Mouse (Mus musculus): ENCODE measurements around the gene Syn3. TPM values are rescaled to one million over a fixed set of nuclear protein-coding genes. Genes with fewer than 3 reads are reported as not detected.

The Syn3 gene
- polyA plus RNA-seq, 1 experiment from 2014 or later, result 4.9 TPM

DNA sequence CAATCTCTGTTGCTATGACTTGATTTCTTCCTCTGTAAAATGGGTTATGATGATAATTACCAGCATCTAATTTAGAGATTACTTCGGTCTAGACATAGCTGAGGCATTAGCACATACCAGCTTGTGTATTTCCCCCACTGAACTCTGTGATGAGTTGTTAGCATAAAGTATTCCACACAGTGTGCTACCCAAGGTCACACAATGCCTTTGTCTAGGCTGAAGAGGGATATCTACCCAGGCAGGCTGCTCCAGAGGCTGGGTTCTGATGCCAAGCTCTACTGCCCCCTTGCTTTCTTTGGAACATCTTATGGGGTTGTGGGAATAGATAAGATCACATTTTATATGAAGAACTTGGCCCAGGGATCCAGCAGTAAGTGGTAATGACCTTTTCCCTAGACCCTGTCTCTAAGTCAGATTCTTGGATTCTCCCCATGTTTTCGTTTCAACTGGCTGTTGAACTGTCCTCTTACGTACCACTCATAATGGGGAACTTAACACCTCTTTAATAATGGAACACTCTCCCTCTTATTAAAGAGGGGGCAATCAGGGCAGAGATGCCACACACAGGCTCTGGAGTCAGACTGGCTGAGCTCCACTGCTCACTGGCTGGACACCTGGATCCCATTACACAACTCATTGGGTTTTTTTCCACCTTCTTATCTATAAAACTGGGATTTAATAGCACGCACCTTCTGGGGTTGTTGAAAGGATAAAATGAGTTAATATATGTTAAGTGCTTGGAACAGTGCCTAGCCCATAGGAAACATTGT lies 100.9 kb downstream of the Syn3 start:
- no peak overlapping the region for H3K27ac ChIP-seq
- ATAC-seq (ENCODE audit: insufficient number of reproducible peaks, insufficient read depth, low FRiP score, low TSS enrichment, low read depth), result no peak
- H3K9me3 ChIP-seq, result peaks cover 4% of the 10 kb centered on the region; the same call in 1 of the 2 replicates
- H3K27me3 ChIP-seq, result no peaks in the 10 kb centered on the region
- no peak overlapping the region for H3K4me3 ChIP-seq
- WGBS, result 60% methylated on average over 4 of the region's 4 CpGs
- no peaks in the 10 kb centered on the region for H3K4me1 ChIP-seq
- H3K4me2 ChIP-seq, result no peak overlapping the region
- H3K36me3 ChIP-seq, result no peaks in the 10 kb centered on the region
- no peak overlapping the region for H3K9ac ChIP-seq

DNA sequence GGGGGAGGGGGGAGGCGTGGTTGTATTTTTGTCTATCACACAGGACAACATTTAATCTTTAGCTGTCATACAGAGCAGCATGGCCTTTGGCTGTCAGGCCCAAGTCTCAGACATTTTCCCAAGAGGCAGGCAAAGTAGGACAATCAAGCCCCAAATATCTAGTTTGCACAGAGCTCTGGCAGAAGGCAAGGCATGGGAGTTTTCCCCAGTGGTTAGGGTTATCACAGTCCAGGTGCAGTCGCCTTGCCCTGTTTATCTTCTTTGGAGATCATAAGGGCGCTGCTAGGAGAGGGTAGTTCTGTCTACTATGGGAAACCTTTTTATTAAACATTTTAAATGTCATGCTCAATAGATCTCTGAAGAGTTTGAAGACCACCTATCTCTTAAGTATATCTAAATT lies 106.3 kb downstream of the Syn3 start:
- Histone ChIP-seq H3K4me2 (no peak overlapping the region), H3K27ac (no peak overlapping the region), H3K9me3 (peaks cover 4% of the 10 kb centered on the region; the same call in 1 of the 2 replicates), H3K36me3 (no peaks in the 10 kb centered on the region), H3K4me3 (no peak overlapping the region), H3K4me1 (peaks cover 7% of the 10 kb centered on the region), H3K27me3 (no peaks in the 10 kb centered on the region), H3K9ac (no peak overlapping the region)
- WGBS, result 84% methylated on average over 3 of the region's 3 CpGs
- ATAC-seq (ENCODE audit: insufficient number of reproducible peaks, insufficient read depth, low FRiP score, low TSS enrichment, low read depth), result no peak

DNA sequence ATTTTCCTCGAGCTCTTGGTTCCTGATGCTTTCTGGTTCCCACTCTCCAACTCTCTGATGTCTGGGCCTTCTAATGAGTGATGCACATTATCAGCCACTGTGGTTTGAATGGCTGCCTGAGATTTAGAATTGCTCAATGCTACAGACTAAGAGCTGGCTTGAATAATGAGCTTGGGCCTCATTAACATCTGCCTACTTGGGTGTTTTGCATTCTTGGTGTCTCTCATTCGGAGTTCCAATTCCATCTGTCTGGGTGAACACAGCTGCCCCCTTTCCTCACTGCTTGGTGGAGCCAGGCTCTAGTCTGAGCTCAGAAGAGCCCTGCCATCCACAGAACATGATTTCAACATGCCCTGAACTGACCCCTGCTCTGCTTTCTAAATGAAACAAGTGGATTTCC lies 108.8 kb downstream of the Syn3 start:
- H3K4me3 ChIP-seq, result no peak overlapping the region
- no peak overlapping the region for H3K4me2 ChIP-seq
- H3K27ac ChIP-seq, result no peak overlapping the region
- peaks cover 4% of the 10 kb centered on the region; the same call in 1 of the 2 replicates for H3K9me3 ChIP-seq
- peaks cover 19% of the 10 kb centered on the region for H3K4me1 ChIP-seq
- no peak overlapping the region for H3K9ac ChIP-seq
- H3K27me3 ChIP-seq, result no peaks in the 10 kb centered on the region
- WGBS, result 45% methylated on average over 2 of the region's 2 CpGs
- H3K36me3 ChIP-seq, result no peaks in the 10 kb centered on the region
- no peak for ATAC-seq (ENCODE audit: insufficient number of reproducible peaks, insufficient read depth, low FRiP score, low TSS enrichment, low read depth)

- no peak for ATAC-seq (ENCODE audit: insufficient number of reproducible peaks, insufficient read depth, low FRiP score, low TSS enrichment, low read depth)
- H3K4me2 ChIP-seq, result no peak overlapping the region
- H3K27ac ChIP-seq, result no peak overlapping the region
- 79% methylated on average over 3 of the region's 3 CpGs for WGBS
- H3K4me1 ChIP-seq, result peaks cover 19% of the 10 kb centered on the region
- H3K27me3 ChIP-seq, result no peaks in the 10 kb centered on the region
- no peaks in the 10 kb centered on the region for H3K9me3 ChIP-seq
- no peaks in the 10 kb centered on the region for H3K36me3 ChIP-seq
- no peak overlapping the region for H3K9ac ChIP-seq
- H3K4me3 ChIP-seq, result no peak overlapping the region
Observed at GRCm38 (mm10) chr10:86389357-86389756, 109.3 kb downstream of the Syn3 start.

DNA sequence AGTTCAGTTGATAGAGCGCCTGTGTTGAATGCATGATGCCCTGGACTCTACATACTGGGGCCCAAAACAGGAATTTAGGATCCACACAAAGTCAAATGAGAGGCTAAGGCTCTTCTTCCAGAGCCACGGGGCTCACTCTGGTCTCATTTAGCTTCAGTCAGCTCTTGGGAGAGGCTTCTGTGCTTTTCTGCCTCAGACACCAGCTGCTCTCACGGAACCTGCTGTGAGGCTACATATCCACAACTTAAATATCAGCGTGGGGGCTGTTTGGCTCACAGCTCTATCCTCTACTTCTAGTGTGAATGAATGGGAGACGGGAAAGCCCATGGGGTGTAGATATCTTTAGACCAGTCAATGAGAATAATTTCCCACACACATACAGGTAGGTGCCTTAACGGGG lies 109.9 kb downstream of the Syn3 start:
- ATAC-seq (ENCODE audit: insufficient number of reproducible peaks, insufficient read depth, low FRiP score, low TSS enrichment, low read depth), result no peak
- no peaks in the 10 kb centered on the region for H3K9me3 ChIP-seq
- H3K27me3 ChIP-seq, result no peaks in the 10 kb centered on the region
- 82% methylated on average over 6 of the region's 6 CpGs for WGBS
- H3K27ac ChIP-seq, result no peak overlapping the region
- peaks cover 19% of the 10 kb centered on the region for H3K4me1 ChIP-seq
- H3K4me3 ChIP-seq, result no peak overlapping the region
- H3K36me3 ChIP-seq, result no peaks in the 10 kb centered on the region
- no peak overlapping the region for H3K9ac ChIP-seq
- no peak overlapping the region for H3K4me2 ChIP-seq

GRCm38 (mm10) chr10:86387821-86388440 lies 110.8 kb downstream of the Syn3 start:
- Histone ChIP-seq H3K36me3 (no peaks in the 10 kb centered on the region), H3K9ac (no peak overlapping the region), H3K4me2 (no peak overlapping the region), H3K4me1 (peaks cover 19% of the 10 kb centered on the region), H3K27me3 (no peaks in the 10 kb centered on the region), H3K9me3 (no peaks in the 10 kb centered on the region), H3K27ac (no peak overlapping the region), H3K4me3 (no peak overlapping the region)
- ATAC-seq (ENCODE audit: insufficient number of reproducible peaks, insufficient read depth, low FRiP score, low TSS enrichment, low read depth), result no peak
- WGBS, result 63% methylated on average over 5 of the region's 5 CpGs

DNA sequence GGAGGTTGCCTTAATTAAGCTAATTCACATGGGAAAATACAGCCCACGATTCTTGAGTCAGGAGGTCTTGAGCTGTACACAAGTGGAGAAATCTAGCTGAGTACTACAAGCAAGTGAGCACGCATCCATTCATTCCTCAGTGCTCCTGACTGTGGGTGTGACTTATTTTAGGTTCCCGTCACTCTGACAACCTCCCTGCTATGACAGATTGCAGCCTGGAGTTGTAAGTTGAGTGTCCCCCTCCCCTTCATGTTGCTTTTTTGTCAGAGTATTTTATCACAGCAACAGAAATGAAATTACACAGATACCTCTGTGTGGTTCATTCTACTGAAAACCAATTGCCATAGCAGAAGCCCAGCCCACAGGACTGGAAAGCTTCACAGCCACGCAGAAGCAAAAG lies 112.5 kb downstream of the Syn3 start:
- H3K36me3 ChIP-seq, result no peaks in the 10 kb centered on the region
- no peak for ATAC-seq (ENCODE audit: insufficient number of reproducible peaks, insufficient read depth, low FRiP score, low TSS enrichment, low read depth)
- H3K9ac ChIP-seq, result no peak overlapping the region
- no peaks in the 10 kb centered on the region for H3K9me3 ChIP-seq
- H3K27ac ChIP-seq, result no peak overlapping the region
- 75% methylated on average over 4 of the region's 4 CpGs for WGBS
- H3K4me3 ChIP-seq, result no peak overlapping the region
- H3K4me1 ChIP-seq, result peaks cover 19% of the 10 kb centered on the region
- H3K27me3 ChIP-seq, result no peaks in the 10 kb centered on the region
- no peak overlapping the region for H3K4me2 ChIP-seq

- WGBS, result 39% methylated on average over 4 of the region's 4 CpGs
- Histone ChIP-seq H3K36me3 (no peaks in the 10 kb centered on the region), H3K27me3 (no peaks in the 10 kb centered on the region), H3K4me3 (no peak overlapping the region), H3K9ac (no peak overlapping the region), H3K27ac (no peak overlapping the region), H3K4me1 (peaks cover 19% of the 10 kb centered on the region), H3K9me3 (no peaks in the 10 kb centered on the region), H3K4me2 (no peak overlapping the region)
- ATAC-seq (ENCODE audit: insufficient number of reproducible peaks, insufficient read depth, low FRiP score, low TSS enrichment, low read depth), result no peak
Observed at GRCm38 (mm10) chr10:86385656-86386055, 113.0 kb downstream of the Syn3 start.

DNA sequence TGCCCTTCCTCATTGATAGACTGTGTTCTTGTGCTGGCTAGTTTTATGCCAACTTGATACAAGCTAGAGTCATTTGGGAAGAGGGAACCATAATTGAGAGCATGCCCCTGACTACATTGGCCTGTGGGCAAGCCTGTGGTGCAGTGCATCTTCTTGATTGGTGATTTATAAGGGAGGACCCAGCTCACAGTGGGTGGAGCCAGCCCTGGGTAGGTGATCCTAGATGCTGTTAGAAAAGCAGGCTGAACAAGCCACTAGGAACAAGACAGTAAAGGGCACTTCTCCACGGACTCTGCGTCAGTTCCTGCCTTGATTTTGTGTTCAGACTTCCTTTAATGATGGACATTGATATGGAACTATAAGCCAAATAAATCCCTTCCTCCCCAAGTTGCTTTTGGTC lies 114.0 kb downstream of the Syn3 start:
- no peak overlapping the region for H3K4me2 ChIP-seq
- no peaks in the 10 kb centered on the region for H3K36me3 ChIP-seq
- no peaks in the 10 kb centered on the region for H3K27me3 ChIP-seq
- H3K4me1 ChIP-seq, result peaks cover 19% of the 10 kb centered on the region
- H3K9me3 ChIP-seq, result no peaks in the 10 kb centered on the region
- H3K27ac ChIP-seq, result no peak overlapping the region
- 75% methylated on average over 2 of the region's 2 CpGs for WGBS
- H3K9ac ChIP-seq, result no peak overlapping the region
- no peak overlapping the region for H3K4me3 ChIP-seq
- ATAC-seq (ENCODE audit: insufficient number of reproducible peaks, insufficient read depth, low FRiP score, low TSS enrichment, low read depth), result no peak

DNA sequence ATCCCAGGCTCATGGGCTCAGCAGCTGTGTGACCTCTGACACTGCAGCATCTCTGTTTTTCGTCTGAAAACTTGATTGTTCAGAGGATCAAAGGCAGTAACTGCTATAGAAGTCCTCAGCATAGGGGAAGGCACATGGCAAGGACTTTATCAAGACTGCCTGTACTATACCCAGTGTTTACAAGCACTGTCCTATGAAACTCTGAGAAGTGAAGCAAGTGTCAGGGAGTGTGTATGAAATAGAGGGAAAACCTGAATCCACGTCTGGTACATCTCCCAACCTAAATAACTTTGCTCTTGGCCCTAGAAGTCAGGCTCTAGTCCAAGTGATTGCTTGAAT lies 116.8 kb downstream of the Syn3 start:
- no peak for ATAC-seq (ENCODE audit: insufficient number of reproducible peaks, insufficient read depth, low FRiP score, low TSS enrichment, low read depth)

GRCm38 (mm10) chr10:86381150-86381921 lies 117.4 kb downstream of the Syn3 start:
- Histone ChIP-seq H3K4me2 (no peak overlapping the region), H3K4me3 (no peak overlapping the region), H3K9me3 (no peaks in the 10 kb centered on the region), H3K27ac (no peak overlapping the region), H3K36me3 (no peaks in the 10 kb centered on the region), H3K4me1 (peaks cover 14% of the 10 kb centered on the region), H3K27me3 (no peaks in the 10 kb centered on the region), H3K9ac (no peak overlapping the region)
- ATAC-seq (ENCODE audit: insufficient number of reproducible peaks, insufficient read depth, low FRiP score, low TSS enrichment, low read depth), result no peak
- WGBS, result 51% methylated on average over 9 of the region's 9 CpGs

More for the DNA sequence above, 116.8 kb downstream of the Syn3 start:
- no peak overlapping the region for H3K9ac ChIP-seq
- H3K4me3 ChIP-seq, result no peak overlapping the region
- H3K27me3 ChIP-seq, result no peaks in the 10 kb centered on the region
- H3K4me2 ChIP-seq, result no peak overlapping the region
- 27% methylated on average over 2 of the region's 2 CpGs for WGBS
- H3K9me3 ChIP-seq, result no peaks in the 10 kb centered on the region
- no peak overlapping the region for H3K27ac ChIP-seq
- peaks cover 9% of the 10 kb centered on the region; the same call in 1 of the 2 replicates for H3K4me1 ChIP-seq
- no peaks in the 10 kb centered on the region for H3K36me3 ChIP-seq

DNA sequence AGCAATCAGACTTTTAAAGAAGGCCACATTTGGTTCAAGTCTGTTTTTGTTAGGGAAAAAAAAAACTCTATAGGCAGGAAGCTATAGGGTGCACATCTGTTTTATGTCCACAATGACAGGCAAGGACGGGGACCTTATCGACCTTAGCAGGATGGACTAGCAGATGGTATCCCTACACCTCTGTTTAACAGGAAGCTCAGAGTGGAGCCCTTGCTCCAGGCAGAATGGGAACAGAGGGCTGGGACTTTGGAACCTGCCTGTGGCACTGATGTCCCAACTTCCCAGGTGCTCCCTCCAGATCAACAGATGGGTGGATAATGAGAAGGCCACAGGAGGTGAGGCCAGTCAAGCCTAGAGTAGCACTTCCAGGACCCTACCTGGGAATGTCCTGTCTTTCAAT lies 118.1 kb downstream of the Syn3 start:
- Histone ChIP-seq H3K4me3 (no peak overlapping the region), H3K27ac (no peak overlapping the region), H3K4me1 (peaks cover 17% of the 10 kb centered on the region), H3K4me2 (no peak overlapping the region), H3K9ac (no peak overlapping the region), H3K27me3 (no peaks in the 10 kb centered on the region), H3K9me3 (no peaks in the 10 kb centered on the region), H3K36me3 (no peaks in the 10 kb centered on the region)
- WGBS, result 54% methylated on average over 2 of the region's 2 CpGs
- no peak for ATAC-seq (ENCODE audit: insufficient number of reproducible peaks, insufficient read depth, low FRiP score, low TSS enrichment, low read depth)

All from embryonic facial prominence, embryonic 13.5 days (tissue).